Mouse (Mus musculus): ENCODE results near the gene Mymk.

Mymk gene

GRCm38 (mm10) chr2:27071978-27072377, at the start of gene Mymk:
Gene Mymk (minus strand): TSS chr2:27072179.
- DNase-seq: no peak

DNA sequence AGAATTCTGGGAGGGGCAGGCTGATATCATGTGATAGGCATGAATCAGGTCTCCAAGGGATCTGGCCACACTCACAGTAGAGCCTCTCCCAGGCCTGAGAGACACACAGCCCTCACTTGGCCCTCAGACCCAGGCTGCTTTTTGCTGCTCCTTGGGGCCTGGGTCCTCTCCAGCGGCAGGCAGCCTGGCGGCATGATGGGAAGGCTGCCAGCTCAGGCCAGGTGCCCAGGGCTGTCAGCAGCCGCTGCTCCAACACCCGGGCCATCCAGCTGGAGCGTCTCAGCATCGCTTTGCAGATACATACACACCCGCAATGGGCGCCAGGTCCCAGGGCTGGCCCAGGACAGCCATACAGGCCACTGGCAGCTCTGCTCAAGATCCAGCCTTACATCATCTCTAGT, 48.3 kb upstream of the Mymk start:
- DNase-seq: no peak

GRCm38 (mm10) chr2:27119766-27120165, 47.8 kb upstream of the Mymk start:
- DNase-seq: no peak

DNA sequence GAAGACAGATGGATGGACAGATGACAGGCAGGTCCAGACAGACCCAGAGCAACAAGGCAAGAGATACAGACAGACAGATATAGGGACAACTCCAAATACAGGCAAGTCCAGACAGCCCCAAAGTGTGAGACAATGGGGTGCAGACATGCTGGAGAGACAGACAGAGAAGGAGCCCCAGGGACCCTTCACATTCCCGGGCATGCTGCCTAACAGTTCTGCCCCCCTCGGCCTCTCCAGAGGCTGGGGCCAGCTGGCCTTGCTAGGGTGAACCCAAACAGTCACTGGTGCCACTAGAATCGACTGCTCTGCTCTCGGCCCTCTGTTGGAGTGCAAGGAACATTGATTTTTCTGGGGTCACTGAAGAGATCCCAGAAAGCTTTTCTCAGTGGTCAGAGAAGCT, 46.5 kb upstream of the Mymk start:
- DNase-seq: no peak

DNA sequence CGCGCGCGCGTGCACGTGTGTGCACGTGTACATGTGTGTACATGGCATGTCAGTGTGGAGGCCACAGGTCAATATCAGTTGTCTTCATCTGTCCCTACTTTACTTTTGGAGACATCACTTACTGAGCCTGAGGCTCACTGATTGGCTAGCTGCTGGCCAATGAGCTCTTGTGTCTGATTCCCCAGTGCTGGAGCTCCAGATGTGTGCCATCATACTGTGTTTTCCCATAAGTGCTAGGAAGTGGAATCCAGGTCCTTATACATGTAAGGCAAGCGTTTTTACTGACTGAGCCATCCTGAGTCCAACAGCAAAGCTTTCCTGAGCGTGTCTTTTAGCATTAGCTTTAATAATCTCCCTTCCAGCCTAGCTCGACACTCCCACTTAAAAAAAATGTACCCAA, 42.2 kb upstream of the Mymk start:
- DNase-seq: no peak

GRCm38 (mm10) chr2:27112585-27112984, 40.6 kb upstream of the Mymk start:
- no peak for DNase-seq

GRCm38 (mm10) chr2:27109052-27109451, 37.1 kb upstream of the Mymk start:
- no peak for DNase-seq

DNA sequence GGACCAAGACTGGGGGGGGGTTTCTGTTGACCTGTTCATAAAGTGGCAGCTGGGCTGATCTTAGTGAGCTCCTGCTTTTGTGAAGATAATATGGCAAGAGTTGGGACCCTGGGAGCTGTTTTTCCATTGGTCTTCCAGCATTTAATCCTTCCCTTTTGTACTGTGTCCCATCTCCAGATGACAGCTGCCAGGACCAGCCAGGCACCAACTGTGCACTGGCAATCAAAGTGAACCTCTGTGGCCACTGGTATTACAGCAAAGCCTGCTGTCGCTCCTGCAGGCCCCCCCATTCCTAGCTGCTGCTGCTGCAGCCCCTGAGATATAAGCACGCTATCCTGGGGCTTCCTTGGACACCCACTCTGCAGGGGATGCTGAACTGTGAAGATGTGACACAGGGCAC, 36.2 kb upstream of the Mymk start:
- no peak for DNase-seq

DNA sequence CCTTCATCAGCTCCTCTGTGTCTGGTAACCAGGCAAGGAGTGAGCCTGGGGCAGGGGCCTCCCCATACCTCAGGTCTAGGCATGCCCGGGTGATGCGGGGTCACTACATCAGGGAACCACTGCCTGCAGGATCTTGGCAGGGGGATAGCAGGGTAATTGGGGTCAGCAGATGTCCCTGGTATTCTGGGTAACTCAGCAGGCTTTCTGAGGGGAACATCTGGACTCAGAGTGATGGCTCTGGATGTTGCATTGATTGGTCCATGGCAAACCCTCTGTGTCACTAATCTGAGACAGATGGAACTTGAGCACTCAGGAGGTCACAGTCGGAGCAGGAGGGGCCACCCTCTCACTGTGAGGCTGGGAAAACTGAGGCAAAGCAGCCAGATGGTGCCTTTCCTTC, 34.8 kb upstream of the Mymk start:
- DNase-seq: no peak

- DNase-seq: no peak
These were observed 31.6 kb upstream of the Mymk start for GRCm38 (mm10) chr2:27103554-27103953.

GRCm38 (mm10) chr2:27097776-27098175, 25.8 kb upstream of the Mymk start:
- no peak for DNase-seq

GRCm38 (mm10) chr2:27097241-27097656, 25.3 kb upstream of the Mymk start:
- DNase-seq: no peak

- DNase-seq: peak; percentile 89
These were observed 24.5 kb upstream of the Mymk start for GRCm38 (mm10) chr2:27096341-27096981.

- no peak for DNase-seq
These were observed 23.2 kb upstream of the Mymk start for GRCm38 (mm10) chr2:27095178-27095577.

- no peak for DNase-seq
These were observed 17.3 kb upstream of the Mymk start for GRCm38 (mm10) chr2:27089238-27089637.

DNA sequence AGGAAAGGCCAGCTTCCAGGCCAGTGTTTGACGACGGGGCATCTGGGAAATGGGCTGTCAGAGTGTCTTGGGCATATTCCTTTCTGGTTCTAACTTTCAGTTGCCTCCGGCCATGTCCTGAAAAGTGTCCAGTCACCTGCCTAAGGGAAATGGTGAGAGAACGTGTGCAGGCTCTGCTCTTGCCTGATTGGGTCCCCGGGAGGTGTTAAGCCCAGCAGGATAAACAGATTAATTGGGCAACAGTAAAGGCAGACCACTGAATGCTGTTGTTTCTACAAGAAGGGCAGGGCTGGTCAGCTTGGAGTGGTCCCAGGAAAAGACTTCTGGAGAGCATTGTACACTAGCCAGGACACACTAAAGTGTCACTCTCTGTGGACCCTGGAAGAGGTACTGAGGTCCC, 16.7 kb upstream of the Mymk start:
- DNase-seq: no peak

- no peak for DNase-seq
These were observed 16.2 kb upstream of the Mymk start for GRCm38 (mm10) chr2:27088071-27088644.

DNA sequence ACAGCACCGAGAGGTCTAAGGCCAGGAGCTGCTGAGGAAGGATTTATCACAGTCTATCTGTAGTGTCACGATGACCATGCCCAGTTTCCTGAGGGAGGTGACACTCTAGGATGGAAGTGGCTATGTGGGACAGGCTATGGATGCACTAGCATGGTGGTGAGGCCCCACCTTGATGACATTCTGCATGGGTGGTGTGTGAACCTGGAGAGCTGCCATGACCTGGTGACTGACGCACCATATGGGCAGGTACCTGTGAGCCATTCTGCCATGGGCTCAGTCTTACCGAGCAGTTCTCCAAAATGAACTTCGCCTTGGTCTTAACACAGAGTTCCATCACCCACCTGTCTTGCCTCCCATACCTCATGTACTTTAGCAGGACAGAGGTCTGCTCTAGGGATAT, 15.6 kb upstream of the Mymk start:
- no peak for DNase-seq

DNA sequence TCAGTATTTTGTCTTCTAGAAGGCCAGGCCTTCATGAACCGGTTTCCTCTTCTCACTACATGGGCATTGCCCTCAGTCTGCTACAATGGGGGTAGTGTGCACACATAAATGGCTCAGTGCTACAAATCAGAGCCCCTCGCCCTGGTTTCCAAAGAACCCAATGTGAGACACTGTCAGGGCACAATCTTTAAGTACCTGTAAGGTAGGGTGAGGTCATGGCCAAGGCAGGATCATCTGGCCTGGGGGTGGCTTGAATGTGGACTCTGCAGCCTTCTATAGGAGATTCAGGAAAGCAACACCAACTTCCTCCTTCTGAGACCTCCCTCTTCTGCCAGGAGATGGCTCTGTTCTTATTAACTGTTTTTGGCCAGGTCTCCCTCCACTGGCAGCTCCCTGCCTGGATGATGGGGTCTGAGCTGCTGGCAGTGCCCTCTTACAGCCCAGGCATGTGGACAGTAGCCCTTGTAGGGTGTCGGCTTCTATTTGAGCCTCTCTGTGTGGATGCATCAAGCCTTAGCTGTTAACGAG, 14.6 kb upstream of the Mymk start:
- DNase-seq: no peak

DNA sequence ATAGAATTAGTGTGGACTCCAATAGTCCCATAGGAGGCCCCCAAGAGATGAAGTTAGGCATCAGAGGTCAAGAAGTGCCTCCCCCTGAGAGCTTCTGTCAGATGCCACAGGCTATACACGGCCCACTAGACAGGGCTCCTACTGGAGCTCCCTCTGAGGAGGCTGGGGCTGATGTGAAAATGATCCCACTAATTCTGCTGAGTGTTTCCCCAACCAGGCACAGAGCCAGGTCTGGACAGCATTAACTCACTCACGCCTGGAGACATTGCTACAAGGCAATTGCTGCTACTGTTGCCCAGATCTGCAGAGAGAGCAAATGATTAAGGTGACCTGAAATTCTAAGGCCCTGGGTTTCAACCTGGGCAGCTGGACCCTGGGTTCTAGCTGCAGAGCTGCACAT, 13.8 kb upstream of the Mymk start:
- DNase-seq: no peak

GRCm38 (mm10) chr2:27084963-27085362, 13.0 kb upstream of the Mymk start:
- DNase-seq: no peak

DNA sequence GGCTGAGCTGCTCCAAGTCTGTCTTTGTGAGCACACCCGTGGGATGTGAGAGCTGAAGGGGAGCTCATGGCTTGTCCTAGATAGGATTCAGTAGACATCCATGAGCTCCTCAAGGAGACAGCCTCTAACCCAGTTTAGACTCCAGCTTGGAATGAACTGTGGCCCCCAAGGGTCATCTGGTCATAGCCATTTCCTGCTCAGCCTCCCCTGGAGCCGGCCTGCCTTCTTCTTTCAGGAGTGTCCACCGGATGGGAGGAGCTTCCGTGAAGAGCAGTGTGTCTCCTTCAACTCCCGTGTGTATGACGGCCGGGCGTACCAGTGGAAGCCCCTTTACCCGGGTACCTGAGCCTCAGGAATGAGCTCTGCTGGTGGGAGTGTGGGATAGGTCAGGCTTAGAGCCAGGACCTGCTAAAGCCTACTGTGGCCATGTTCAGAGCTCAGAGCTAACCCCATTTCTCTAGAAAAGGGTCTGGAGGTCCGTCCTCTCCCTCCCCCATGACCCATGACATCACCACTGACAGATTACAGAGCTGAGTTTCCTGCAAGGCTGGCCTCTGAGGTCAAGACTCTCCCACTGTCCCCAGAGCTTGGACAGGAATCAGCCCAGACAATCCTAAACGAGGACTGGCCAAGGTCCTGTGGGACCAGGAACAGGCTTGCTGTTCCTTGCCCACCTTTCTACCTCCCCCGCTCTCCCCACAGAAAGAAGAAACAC, 11.9 kb upstream of the Mymk start:
- DNase-seq: no peak

GRCm38 (mm10) chr2:27079649-27080048, 7.7 kb upstream of the Mymk start:
- no peak for DNase-seq

DNA sequence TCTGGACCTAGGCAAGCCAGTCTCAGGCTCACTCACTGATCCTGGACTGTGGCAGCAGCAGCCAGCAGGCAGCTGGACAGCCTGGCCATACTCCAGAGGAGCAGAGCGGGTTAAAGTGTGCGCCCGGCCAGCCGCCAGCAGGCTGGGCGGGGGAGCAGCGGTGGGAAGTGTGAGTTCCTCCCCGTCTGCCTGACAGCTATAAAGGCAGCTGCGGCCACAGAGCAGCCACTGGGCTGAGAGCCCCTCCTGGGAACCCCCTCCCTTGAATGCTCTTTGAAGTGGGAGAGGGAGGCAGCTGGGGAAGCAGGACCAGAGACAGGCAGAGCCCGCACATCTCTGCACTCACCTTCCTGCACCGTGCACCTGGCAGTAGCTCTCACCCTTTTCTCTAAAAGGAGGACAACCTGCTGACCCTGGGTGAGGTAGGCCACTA, 7.2 kb upstream of the Mymk start, which contains the start of gene Adamtsl2:
Adamtsl2 (plus strand) TSS at position 228 of the 433 bp plus-strand sequence.
- DNase-seq: peak; percentile 58
